Mouse (Mus musculus): Measurements from ENCODE around the gene Lrp3. TPM values are rescaled to one million over a fixed set of nuclear protein-coding genes. Genes with fewer than 3 reads are reported as not detected.
A peak's percentile ranks its signal among the peaks of the same experiment; 100 is the strongest.

Gene Lrp3
- polyA plus RNA-seq, 1 experiment from 2014 or later = 21.4 TPM

GRCm38 (mm10) chr7:35175533-35175932, 39.8 kb downstream of the Lrp3 start:
- no peak overlapping the region for H3K27ac ChIP-seq (ENCODE audit: low read depth, low read length)
- ATAC-seq (no peak), DNase-seq (ENCODE audit: low spot score) (no peak)
- WGBS = 78% methylated on average over 4 of the region's 4 CpGs
- H3K4me2 ChIP-seq (ENCODE audit: low read length) = no peak overlapping the region
- H3K27me3 ChIP-seq (replicated peaks; ENCODE audit: control insufficient read depth, insufficient read depth, low read length) = no peaks in the 10 kb centered on the region
- H3K36me3 ChIP-seq (ENCODE audit: control insufficient read depth, insufficient read depth, low read length) = no peaks in the 10 kb centered on the region
- no peak overlapping the region for H3K9ac ChIP-seq (ENCODE audit: low read length)
- H3K9me3 ChIP-seq (replicated peaks; ENCODE audit: control insufficient read depth, low read length) = no peaks in the 10 kb centered on the region
- no peak overlapping the region for H3K4me3 ChIP-seq (ENCODE audit: low read depth, low read length)
- H3K4me1 ChIP-seq (ENCODE audit: control insufficient read depth, insufficient read depth, low read length) = no peaks in the 10 kb centered on the region

GRCm38 (mm10) chr7:35172519-35172918, 42.8 kb downstream of the Lrp3 start:
- Histone ChIP-seq H3K27ac (ENCODE audit: low read depth, low read length) (no peak overlapping the region), H3K9ac (ENCODE audit: low read length) (no peak overlapping the region), H3K36me3 (ENCODE audit: control insufficient read depth, insufficient read depth, low read length) (no peaks in the 10 kb centered on the region), H3K4me1 (ENCODE audit: control insufficient read depth, insufficient read depth, low read length) (no peaks in the 10 kb centered on the region), H3K27me3 (replicated peaks; ENCODE audit: control insufficient read depth, insufficient read depth, low read length) (no peaks in the 10 kb centered on the region), H3K4me3 (ENCODE audit: low read depth, low read length) (no peak overlapping the region), H3K9me3 (replicated peaks; ENCODE audit: control insufficient read depth, low read length) (no peaks in the 10 kb centered on the region), H3K4me2 (ENCODE audit: low read length) (no peak overlapping the region)
- WGBS = 69% methylated on average over 4 of the region's 4 CpGs
- DNase-seq (ENCODE audit: low spot score) = no peak
- no peak for ATAC-seq

GRCm38 (mm10) chr7:35171867-35172382, 43.4 kb downstream of the Lrp3 start:
- no peak overlapping the region for H3K9ac ChIP-seq (ENCODE audit: low read length)
- ATAC-seq = peak; percentile 89
- 3% methylated on average over 16 of the region's 16 CpGs for WGBS

GRCm38 (mm10) chr7:35169341-35169740, 46.0 kb downstream of the Lrp3 start:
- Histone ChIP-seq H3K9me3 (replicated peaks; ENCODE audit: control insufficient read depth, low read length) (no peaks in the 10 kb centered on the region), H3K4me1 (ENCODE audit: control insufficient read depth, insufficient read depth, low read length) (no peaks in the 10 kb centered on the region), H3K9ac (ENCODE audit: low read length) (no peak overlapping the region), H3K4me3 (ENCODE audit: low read depth, low read length) (no peak overlapping the region), H3K4me2 (ENCODE audit: low read length) (no peak overlapping the region), H3K36me3 (ENCODE audit: control insufficient read depth, insufficient read depth, low read length) (no peaks in the 10 kb centered on the region), H3K27me3 (replicated peaks; ENCODE audit: control insufficient read depth, insufficient read depth, low read length) (no peaks in the 10 kb centered on the region), H3K27ac (ENCODE audit: low read depth, low read length) (no peak overlapping the region)
- WGBS = 14% methylated on average over 6 of the region's 6 CpGs
- 0 out of 2 replicates have a peak, but pooled peaks have one; percentile 5 for ATAC-seq
- peak; percentile 83 for DNase-seq (ENCODE audit: low spot score)

More at GRCm38 (mm10) chr7:35171867-35172382, 43.4 kb downstream of the Lrp3 start:
- H3K4me3 ChIP-seq (ENCODE audit: low read depth, low read length) = no peak overlapping the region
- H3K4me2 ChIP-seq (ENCODE audit: low read length) = peak overlapping the region; percentile 33; the same call in 1 of the 2 replicates
- no peaks in the 10 kb centered on the region for H3K27me3 ChIP-seq (replicated peaks; ENCODE audit: control insufficient read depth, insufficient read depth, low read length)
- peak; percentile 93 for DNase-seq (ENCODE audit: low spot score)
- H3K27ac ChIP-seq (ENCODE audit: low read depth, low read length) = no peak overlapping the region
- no peaks in the 10 kb centered on the region for H3K9me3 ChIP-seq (replicated peaks; ENCODE audit: control insufficient read depth, low read length)
- H3K36me3 ChIP-seq (ENCODE audit: control insufficient read depth, insufficient read depth, low read length) = no peaks in the 10 kb centered on the region
- no peaks in the 10 kb centered on the region for H3K4me1 ChIP-seq (ENCODE audit: control insufficient read depth, insufficient read depth, low read length)

GRCm38 (mm10) chr7:35167925-35168324, 47.4 kb downstream of the Lrp3 start:
- Histone ChIP-seq H3K36me3 (ENCODE audit: control insufficient read depth, insufficient read depth, low read length) (no peaks in the 10 kb centered on the region), H3K4me3 (ENCODE audit: low read depth, low read length) (no peak overlapping the region)
- no peak for ATAC-seq

GRCm38 (mm10) chr7:35166988-35167387, 48.3 kb downstream of the Lrp3 start:
- Histone ChIP-seq H3K9me3 (replicated peaks; ENCODE audit: control insufficient read depth, low read length) (no peaks in the 10 kb centered on the region), H3K4me2 (ENCODE audit: low read length) (no peak overlapping the region), H3K36me3 (ENCODE audit: control insufficient read depth, insufficient read depth, low read length) (no peaks in the 10 kb centered on the region), H3K4me1 (ENCODE audit: control insufficient read depth, insufficient read depth, low read length) (no peaks in the 10 kb centered on the region), H3K4me3 (ENCODE audit: low read depth, low read length) (no peak overlapping the region), H3K9ac (ENCODE audit: low read length) (no peak overlapping the region), H3K27ac (ENCODE audit: low read depth, low read length) (no peak overlapping the region), H3K27me3 (replicated peaks; ENCODE audit: control insufficient read depth, insufficient read depth, low read length) (no peaks in the 10 kb centered on the region)
- DNase-seq (ENCODE audit: low spot score) = no peak
- no peak for ATAC-seq
- 85% methylated on average over 5 of the region's 5 CpGs for WGBS

More at GRCm38 (mm10) chr7:35167925-35168324, 47.4 kb downstream of the Lrp3 start:
- H3K9me3 ChIP-seq (replicated peaks; ENCODE audit: control insufficient read depth, low read length) = no peaks in the 10 kb centered on the region
- H3K27ac ChIP-seq (ENCODE audit: low read depth, low read length) = no peak overlapping the region
- H3K27me3 ChIP-seq (replicated peaks; ENCODE audit: control insufficient read depth, insufficient read depth, low read length) = no peaks in the 10 kb centered on the region
- no peak overlapping the region for H3K9ac ChIP-seq (ENCODE audit: low read length)
- H3K4me1 ChIP-seq (ENCODE audit: control insufficient read depth, insufficient read depth, low read length) = no peaks in the 10 kb centered on the region
- H3K4me2 ChIP-seq (ENCODE audit: low read length) = no peak overlapping the region
- WGBS = 78% methylated on average over 2 of the region's 2 CpGs
- no peak for DNase-seq (ENCODE audit: low spot score)

- no peaks in the 10 kb centered on the region for H3K36me3 ChIP-seq (ENCODE audit: control insufficient read depth, insufficient read depth, low read length)
- no peaks in the 10 kb centered on the region for H3K4me1 ChIP-seq (ENCODE audit: control insufficient read depth, insufficient read depth, low read length)
- ATAC-seq = no peak
- no peak overlapping the region for H3K4me3 ChIP-seq (ENCODE audit: low read depth, low read length)
- H3K4me2 ChIP-seq (ENCODE audit: low read length) = no peak overlapping the region
- H3K27me3 ChIP-seq (replicated peaks; ENCODE audit: control insufficient read depth, insufficient read depth, low read length) = no peaks in the 10 kb centered on the region
- 75% methylated on average over 6 of the region's 6 CpGs for WGBS
- H3K27ac ChIP-seq (ENCODE audit: low read depth, low read length) = no peak overlapping the region
- no peak overlapping the region for H3K9ac ChIP-seq (ENCODE audit: low read length)
- H3K9me3 ChIP-seq (replicated peaks; ENCODE audit: control insufficient read depth, low read length) = no peaks in the 10 kb centered on the region
- DNase-seq (ENCODE audit: low spot score) = no peak
These were observed 51.2 kb downstream of the Lrp3 start for GRCm38 (mm10) chr7:35164131-35164530.

- no peak overlapping the region for H3K9ac ChIP-seq (ENCODE audit: low read length)
- H3K4me1 ChIP-seq (ENCODE audit: control insufficient read depth, insufficient read depth, low read length) = no peaks in the 10 kb centered on the region
- 70% methylated on average over 7 of the region's 7 CpGs for WGBS
- H3K4me2 ChIP-seq (ENCODE audit: low read length) = no peak overlapping the region
- H3K9me3 ChIP-seq (replicated peaks; ENCODE audit: control insufficient read depth, low read length) = no peaks in the 10 kb centered on the region
- ATAC-seq = no peak
- H3K27me3 ChIP-seq (replicated peaks; ENCODE audit: control insufficient read depth, insufficient read depth, low read length) = no peaks in the 10 kb centered on the region
- no peak overlapping the region for H3K27ac ChIP-seq (ENCODE audit: low read depth, low read length)
- no peaks in the 10 kb centered on the region for H3K36me3 ChIP-seq (ENCODE audit: control insufficient read depth, insufficient read depth, low read length)
- DNase-seq (ENCODE audit: low spot score) = no peak
- H3K4me3 ChIP-seq (ENCODE audit: low read depth, low read length) = no peak overlapping the region
These were observed 51.7 kb downstream of the Lrp3 start for GRCm38 (mm10) chr7:35163600-35163999.

- WGBS = 87% methylated on average over 6 of the region's 6 CpGs
- H3K4me3 ChIP-seq (ENCODE audit: low read depth, low read length) = no peak overlapping the region
- no peak overlapping the region for H3K9ac ChIP-seq (ENCODE audit: low read length)
- ATAC-seq (no peak), DNase-seq (ENCODE audit: low spot score) (no peak)
- H3K36me3 ChIP-seq (ENCODE audit: control insufficient read depth, insufficient read depth, low read length) = no peaks in the 10 kb centered on the region
- H3K9me3 ChIP-seq (replicated peaks; ENCODE audit: control insufficient read depth, low read length) = no peaks in the 10 kb centered on the region
- H3K27ac ChIP-seq (ENCODE audit: low read depth, low read length) = no peak overlapping the region
- no peaks in the 10 kb centered on the region for H3K4me1 ChIP-seq (ENCODE audit: control insufficient read depth, insufficient read depth, low read length)
- H3K27me3 ChIP-seq (replicated peaks; ENCODE audit: control insufficient read depth, insufficient read depth, low read length) = no peaks in the 10 kb centered on the region
- no peak overlapping the region for H3K4me2 ChIP-seq (ENCODE audit: low read length)
These were observed 52.9 kb downstream of the Lrp3 start for GRCm38 (mm10) chr7:35162443-35162842.

All from forebrain, embryonic 14.5 days (tissue).